Mouse (Mus musculus) hindlimb bud, embryonic 11.5 days (tissue): ENCODE measurements around the gene Vmn2r13.
"Not testable (repeated sequence)": the region's sequence is repeated elsewhere in the genome, so short reads cannot be mapped to it uniquely, and the experiment has no call there.

Experiments
- DNase-seq: peaks from one replicate; pipeline ENCODE4 v3.0.0-alpha.2; 2012; ENCODE audit warnings: low read depth, low spot score; ENCODE audit errors: extremely low spot score

Vmn2r13 gene

GRCm38 (mm10) chr5:109192099-109192498 lies at the start of gene Vmn2r13:
Vmn2r13 (minus strand) TSS chr5:109192199.
- not testable (repeated sequence) for DNase-seq

- DNase-seq: no peak
Measured at GRCm38 (mm10) chr5:109224608-109225007, 32.6 kb upstream of the Vmn2r13 start, which contains the start of gene Vmn2r14. Vmn2r14 (minus strand) TSS chr5:109224708.

GRCm38 (mm10) chr5:109166851-109167250 lies 25.1 kb downstream of the Vmn2r13 start:
- not testable (repeated sequence) for DNase-seq

GRCm38 (mm10) chr5:109160121-109160520 lies 31.9 kb downstream of the Vmn2r13 start:
- DNase-seq: no peak

GRCm38 (mm10) chr5:109159576-109159975 lies 32.4 kb downstream of the Vmn2r13 start:
- not testable (repeated sequence) for DNase-seq

- DNase-seq: not testable (repeated sequence)
Measured at GRCm38 (mm10) chr5:109158488-109159485, 33.2 kb downstream of the Vmn2r13 start.

- no peak for DNase-seq
Measured at GRCm38 (mm10) chr5:109139546-109139945, 52.5 kb downstream of the Vmn2r13 start.

GRCm38 (mm10) chr5:109136731-109137130 lies 55.3 kb downstream of the Vmn2r13 start:
- DNase-seq: no peak
